In the genomic region with DNA sequence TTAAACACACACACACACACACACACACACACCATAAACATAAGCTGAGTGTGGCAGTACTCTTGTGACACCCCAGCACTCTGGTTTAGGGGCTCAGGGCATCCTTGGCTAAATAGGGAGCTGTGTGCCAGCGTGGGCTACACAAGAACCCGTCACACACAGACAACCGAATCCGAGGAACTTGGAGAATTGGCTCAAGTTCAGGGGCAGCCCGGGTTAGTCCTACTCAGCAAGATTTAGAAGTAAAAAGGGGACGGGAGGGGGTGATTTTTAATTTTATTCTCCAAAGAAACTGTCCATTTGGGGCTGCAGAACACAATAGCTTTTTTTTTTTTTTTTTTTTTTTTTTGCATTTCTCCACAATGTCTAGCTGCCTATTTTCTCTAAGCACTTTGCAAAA, we compare ENCODE assay signal across 14 mouse cellular contexts.
"Had no signal": no experiment of that assay in that cellular context is flagged by ENCODE, and none has a peak within 500 bp of the region (broad histone marks: within the 10 kb centered on the region; RNA-seq: fewer than 3 reads in every experiment).

No protein-coding gene starts in this region.

- H3K36me3 ChIP-seq: liver, embryonic 15.5 days; stomach, embryonic 15.5 days had no signal

- H3K9ac ChIP-seq: limb, embryonic 12.5 days; liver, embryonic 15.5 days; stomach, embryonic 15.5 days had no signal

- H3K27ac ChIP-seq: liver, embryonic 15.5 days; stomach, embryonic 15.5 days had no signal

- ATAC-seq: intestine, postnatal 0 days; lung, postnatal 0 days had no signal

- DNase-seq: kidney, postnatal 10 days; kidney, postnatal 4 days; liver; lung, adult 2 months; lung, postnatal 36 days; right cerebral cortex, postnatal 14 days; thymus, adult 2 months; thymus, postnatal 25 days had no signal

- H3K27me3 ChIP-seq: limb, embryonic 12.5 days; liver, embryonic 15.5 days; stomach, embryonic 15.5 days had no signal

- H3K4me2 ChIP-seq: limb, embryonic 12.5 days; liver, embryonic 15.5 days; stomach, embryonic 15.5 days had no signal

- H3K4me3 ChIP-seq: layer of hippocampus, adult 2 months; limb, embryonic 12.5 days; liver, embryonic 15.5 days; stomach, embryonic 15.5 days had no signal

- H3K9me3 ChIP-seq: limb, embryonic 12.5 days; liver, embryonic 15.5 days; stomach, embryonic 15.5 days had no signal
